Mouse (Mus musculus) embryonic facial prominence, embryonic 15.5 days (tissue): ENCODE measurements around the gene Copa. TPM values are rescaled to one million over a fixed set of nuclear protein-coding genes. Genes with fewer than 3 reads are reported as not detected.

Experiments used
- ATAC-seq: fragments of 200-750 bp; cut with Nextera tagmentation; 2 replicates; pipeline ENCODE4 v1.8.0; 2017; ENCODE audit warnings: low read depth, moderate TSS enrichment; ENCODE audit not compliant: insufficient number of reproducible peaks, low FRiP score, low TSS enrichment
- H3K27ac ChIP-seq: fragments of 300-500 bp; sonication (generic); replicated peaks from 2 replicates; pipeline ENCODE4 v1.5.1; 2015; ENCODE audit warnings: mild to moderate bottlenecking, inconsistent platforms
- H3K27me3 ChIP-seq: fragments of 300-500 bp; sonication (generic); 2 replicates; pipeline ENCODE4 v1.6.1; 2015; ENCODE audit warnings: inconsistent platforms
- H3K36me3 ChIP-seq: fragments of 300-500 bp; sonication (generic); 2 replicates; pipeline ENCODE4 v1.6.1; 2015; ENCODE audit warnings: mild to moderate bottlenecking, inconsistent platforms
- H3K4me1 ChIP-seq: fragments of 300-500 bp; sonication (generic); 2 replicates; pipeline ENCODE4 v1.6.1; 2015; ENCODE audit warnings: inconsistent platforms
- H3K4me2 ChIP-seq: fragments of 300-500 bp; sonication (generic); replicated peaks from 2 replicates; pipeline ENCODE4 v1.6.1; 2015; ENCODE audit warnings: mild to moderate bottlenecking, inconsistent platforms
- H3K4me3 ChIP-seq: fragments of 300-500 bp; sonication (generic); replicated peaks from 2 replicates; pipeline ENCODE4 v1.5.1; 2015; ENCODE audit warnings: mild to moderate bottlenecking, inconsistent platforms
- H3K9ac ChIP-seq: fragments of 300-500 bp; sonication (generic); 2 replicates; pipeline ENCODE4 v1.6.1; 2015; ENCODE audit warnings: inconsistent platforms
- H3K9me3 ChIP-seq: fragments of 300-500 bp; sonication (generic); replicated peaks from 2 replicates; pipeline ENCODE4 v1.6.1; 2016; ENCODE audit warnings: inconsistent platforms
- WGBS: fragments of 180-500 bp; shearing (Covaris S2); methylation state at CpG from one replicate; pipeline ENCODE4 v1.1.7; 2015; 5-methylcytosine and 5-hydroxymethylcytosine counted together
- polyA plus RNA-seq: library from polyadenylated mRNA; unstranded; fragments of >200 nt; fragmentation: Nextera tagmentation; extraction: Ambion mirVana; gene quantifications from 2 replicates; pipeline ENCODE4 v1.2.1, GENCODE M21; 2015

The Copa gene
- 231 and 235 TPM in 2 replicates for polyA plus RNA-seq

DNA sequence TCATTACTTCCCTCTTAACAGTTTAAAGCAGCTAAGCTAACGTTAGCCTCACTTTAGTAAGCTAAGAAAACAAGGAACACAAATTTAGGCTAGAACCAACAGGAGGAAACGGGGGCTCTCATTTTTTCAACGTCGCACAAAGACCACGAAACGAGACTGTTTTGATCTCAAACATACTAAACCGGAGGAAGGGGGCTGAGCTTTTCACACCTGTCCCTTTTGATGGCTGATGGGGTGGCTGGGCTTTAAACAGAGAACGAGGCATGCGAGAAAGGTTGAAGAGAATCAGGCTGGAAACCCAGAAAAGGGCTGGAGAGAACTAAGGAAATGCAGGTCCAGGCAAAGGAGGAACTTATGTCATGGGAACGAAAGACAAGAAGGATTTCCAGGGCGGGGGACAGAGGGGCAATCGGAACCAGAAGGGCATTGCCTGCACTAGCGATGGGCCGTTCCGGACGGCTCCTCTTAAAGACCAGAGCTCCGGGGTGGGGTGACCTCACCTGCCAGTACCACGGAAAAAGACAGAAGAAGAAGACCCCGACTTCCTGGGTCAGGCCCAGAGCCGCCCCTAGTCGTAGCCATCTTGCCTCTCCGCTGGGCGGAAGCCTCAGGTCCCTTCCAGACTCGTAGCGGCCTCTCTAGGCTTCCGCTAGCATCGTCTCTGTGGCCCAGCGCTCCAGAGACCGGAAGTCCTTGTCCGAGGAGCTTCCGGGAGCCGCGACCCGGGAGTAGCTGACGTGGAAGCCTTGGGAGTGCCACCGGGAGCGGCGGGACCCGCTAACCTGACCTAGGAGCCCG, at the start of gene Copa, which contains the start of gene Ncstn:
Gene Copa, plus strand, starts transcription at position 429 of the 798 bp plus-strand sequence.
Gene Ncstn, minus strand, starts transcription at position 695 of the 798 bp plus-strand sequence.
- peaks cover 15% of the 10 kb centered on the region for H3K4me1 ChIP-seq
- H3K4me2 ChIP-seq = peak within 1 kb of the TSS; percentile 53
- H3K27me3 ChIP-seq = no peaks in the 10 kb centered on the region
- no peaks in the 10 kb centered on the region for H3K9me3 ChIP-seq
- WGBS = under 1% methylated on average over 40 of the region's 40 CpGs
- peak; percentile 97 for ATAC-seq
- peak within 1 kb of the TSS; percentile 87 for H3K9ac ChIP-seq
- peaks cover 20% of the 10 kb centered on the region for H3K36me3 ChIP-seq
- H3K27ac ChIP-seq = peak within 1 kb of the TSS; percentile 85
- H3K4me3 ChIP-seq = peak within 1 kb of the TSS; percentile 88

DNA sequence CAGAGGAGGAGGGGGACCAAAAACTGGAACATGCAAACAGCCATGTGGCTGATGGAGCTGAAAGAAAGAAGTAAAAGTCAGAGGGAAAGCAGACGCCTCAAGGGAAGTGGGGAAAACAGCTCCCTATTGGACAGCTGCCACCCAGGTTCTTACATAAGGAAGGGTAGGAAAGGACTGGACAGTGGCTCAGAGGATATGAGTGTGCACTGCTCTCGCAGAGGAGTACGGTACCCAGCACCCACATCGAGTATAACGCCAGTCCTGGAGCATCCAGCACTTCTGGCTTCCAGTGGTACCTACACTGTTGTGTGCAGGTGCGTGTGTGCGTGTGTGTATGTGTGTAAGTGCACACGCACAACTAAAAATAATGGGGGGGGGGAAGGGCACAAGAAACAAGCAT, 35.9 kb upstream of the Copa start:
- Histone ChIP-seq H3K27me3 (0 out of 2 replicates have a peak, but pooled peaks cover 4% of the 10 kb centered on the region), H3K4me2 (no peak overlapping the region), H3K9ac (0 out of 2 replicates have a peak overlapping the region, but pooled peaks have one; percentile 22), H3K4me3 (no peak overlapping the region), H3K9me3 (no peaks in the 10 kb centered on the region), H3K4me1 (peaks cover 12% of the 10 kb centered on the region; the same call in 1 of the 2 replicates), H3K36me3 (no peaks in the 10 kb centered on the region), H3K27ac (no peak overlapping the region)
- ATAC-seq = no peak
- WGBS = 64% methylated on average over 8 of the region's 8 CpGs

DNA sequence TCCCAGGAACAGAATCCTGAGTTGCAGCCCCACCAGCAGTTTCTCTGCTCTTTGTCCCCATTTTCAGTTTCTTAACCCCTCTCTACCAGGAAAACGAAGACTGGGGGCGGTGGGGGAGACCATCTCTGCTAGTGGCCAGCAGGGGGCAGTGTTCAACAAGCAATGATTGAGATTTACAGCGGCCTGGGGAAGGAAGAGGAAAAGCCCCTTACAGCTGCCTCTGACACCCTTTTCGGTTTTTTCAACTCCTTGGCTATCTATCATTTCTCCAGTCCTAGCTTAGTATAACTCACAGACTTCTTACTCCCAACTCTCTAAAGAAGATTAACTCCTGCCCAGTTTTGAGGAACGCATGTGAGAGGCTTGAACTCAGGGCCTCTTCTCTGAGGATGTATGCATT, 35.4 kb upstream of the Copa start:
- Histone ChIP-seq H3K9me3 (no peaks in the 10 kb centered on the region), H3K27ac (no peak overlapping the region), H3K9ac (0 out of 2 replicates have a peak overlapping the region, but pooled peaks have one; percentile 22), H3K36me3 (no peaks in the 10 kb centered on the region), H3K4me3 (no peak overlapping the region), H3K27me3 (peaks cover 8% of the 10 kb centered on the region), H3K4me1 (peaks cover 12% of the 10 kb centered on the region; the same call in 1 of the 2 replicates), H3K4me2 (0 out of 2 replicates have a peak overlapping the region, but pooled peaks have one; percentile 10)
- WGBS = 13% methylated on average over 5 of the region's 5 CpGs
- no peak for ATAC-seq

DNA sequence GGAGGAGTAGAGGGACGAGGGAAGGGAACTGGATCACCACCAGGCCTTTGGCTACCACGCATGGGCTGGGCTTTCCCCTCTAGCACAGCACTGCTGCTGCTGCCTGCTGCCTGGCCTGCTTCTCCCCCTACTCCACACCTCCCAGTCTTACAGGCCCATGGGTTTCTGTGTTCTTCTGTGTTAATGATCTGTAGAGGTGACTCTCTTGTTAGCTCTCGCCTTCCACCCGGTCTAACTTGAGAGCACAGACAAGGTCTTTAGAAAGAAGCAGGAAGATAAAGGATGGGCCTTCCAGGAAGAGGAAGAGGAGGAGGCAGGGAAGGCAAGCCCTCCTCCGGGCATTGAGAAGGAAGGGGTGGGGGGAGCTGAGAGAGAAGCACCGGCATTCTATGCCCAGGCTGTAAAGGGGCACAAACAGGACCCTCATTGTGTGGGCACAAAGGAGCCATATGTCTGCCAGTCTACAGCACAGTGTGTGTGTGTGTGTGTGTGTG, 34.0 kb upstream of the Copa start:
- Histone ChIP-seq H3K4me2 (peak overlapping the region; percentile 10; the same call in 1 of the 2 replicates), H3K27me3 (peaks cover 21% of the 10 kb centered on the region), H3K9me3 (no peaks in the 10 kb centered on the region), H3K4me3 (peak overlapping the region; percentile 10; the same call in 1 of the 2 replicates), H3K36me3 (no peaks in the 10 kb centered on the region), H3K9ac (no peak overlapping the region), H3K27ac (peak overlapping the region; percentile 51; the same call in 1 of the 2 replicates), H3K4me1 (peaks cover 17% of the 10 kb centered on the region; the same call in 1 of the 2 replicates)
- 32% methylated on average over 6 of the region's 6 CpGs for WGBS
- ATAC-seq = no peak

DNA sequence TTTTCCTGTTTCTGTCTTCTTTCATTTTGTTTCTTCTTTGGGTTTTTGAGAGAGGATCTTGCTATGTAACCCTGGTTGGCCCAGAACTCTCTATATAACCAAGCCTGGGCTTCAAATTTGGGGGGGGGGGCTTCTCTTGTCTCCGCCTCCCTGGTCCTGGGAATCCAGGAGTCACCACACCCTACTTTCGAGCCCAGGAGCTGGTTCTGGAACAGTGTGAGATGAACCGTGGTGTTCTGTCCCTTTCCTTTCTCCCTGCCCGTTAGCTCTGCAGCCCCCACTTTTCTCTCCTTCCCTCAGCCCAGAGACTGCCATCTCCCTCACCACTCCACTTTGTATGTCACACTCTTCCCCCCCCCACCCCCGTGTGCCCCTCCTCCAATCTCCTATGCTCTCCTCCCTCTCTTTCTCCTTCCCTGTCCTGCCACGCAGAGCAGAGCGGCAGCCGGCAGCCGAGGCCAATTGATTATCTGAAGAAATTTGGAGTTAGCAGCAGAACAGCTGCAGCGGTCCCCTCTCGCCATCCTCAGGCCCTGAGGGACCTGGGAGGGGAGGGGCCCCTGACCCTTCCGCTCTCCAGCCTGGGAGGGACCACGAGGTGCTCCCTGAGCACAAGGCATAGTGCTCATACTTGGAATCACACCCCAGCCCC, 33.1 kb upstream of the Copa start:
- Histone ChIP-seq H3K9ac (no peak overlapping the region), H3K4me2 (0 out of 2 replicates have a peak overlapping the region, but pooled peaks have one; percentile 12)

DNA sequence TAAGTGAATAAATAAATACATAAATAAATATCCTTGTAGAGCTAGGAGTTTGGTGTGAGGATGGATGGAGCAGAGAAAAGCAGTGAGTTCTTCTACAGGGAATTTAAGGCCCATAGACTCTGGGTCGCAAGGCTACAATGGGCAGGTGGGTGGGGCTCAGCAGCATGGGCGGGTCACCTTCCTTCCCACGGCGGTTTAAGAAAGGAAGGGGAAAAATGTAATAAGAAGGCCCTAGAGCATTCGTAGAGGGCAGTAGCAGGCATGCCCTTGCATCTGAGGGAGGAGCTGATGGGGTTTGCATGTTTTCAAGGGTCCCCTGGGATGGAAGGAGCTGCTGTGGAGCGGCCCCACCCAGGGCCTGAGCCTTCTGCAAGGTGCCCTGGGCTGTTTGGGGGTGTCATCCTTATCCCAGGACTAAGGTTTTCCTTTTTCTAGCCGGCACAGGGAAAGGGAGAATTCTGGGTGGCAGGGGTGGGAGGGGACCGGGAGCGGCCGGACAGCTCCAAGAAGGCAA, 29.5 kb upstream of the Copa start:
- WGBS = 8% methylated on average over 10 of the region's 10 CpGs
- Histone ChIP-seq H3K4me1 (peaks cover 34% of the 10 kb centered on the region), H3K36me3 (no peaks in the 10 kb centered on the region), H3K9ac (no peak overlapping the region), H3K27ac (no peak overlapping the region), H3K4me3 (no peak overlapping the region), H3K27me3 (peaks cover 53% of the 10 kb centered on the region), H3K9me3 (no peaks in the 10 kb centered on the region), H3K4me2 (0 out of 2 replicates have a peak overlapping the region, but pooled peaks have one; percentile 4)
- no peak for ATAC-seq

More for the DNA sequence above, 33.1 kb upstream of the Copa start:
- H3K9me3 ChIP-seq = no peaks in the 10 kb centered on the region
- H3K4me3 ChIP-seq = no peak overlapping the region
- 0 out of 2 replicates have a peak, but pooled peaks have one; percentile 27 for ATAC-seq
- peaks cover 27% of the 10 kb centered on the region for H3K4me1 ChIP-seq
- WGBS = 15% methylated on average over 13 of the region's 13 CpGs
- H3K27ac ChIP-seq = no peak overlapping the region
- H3K27me3 ChIP-seq = peaks cover 30% of the 10 kb centered on the region
- no peaks in the 10 kb centered on the region for H3K36me3 ChIP-seq

DNA sequence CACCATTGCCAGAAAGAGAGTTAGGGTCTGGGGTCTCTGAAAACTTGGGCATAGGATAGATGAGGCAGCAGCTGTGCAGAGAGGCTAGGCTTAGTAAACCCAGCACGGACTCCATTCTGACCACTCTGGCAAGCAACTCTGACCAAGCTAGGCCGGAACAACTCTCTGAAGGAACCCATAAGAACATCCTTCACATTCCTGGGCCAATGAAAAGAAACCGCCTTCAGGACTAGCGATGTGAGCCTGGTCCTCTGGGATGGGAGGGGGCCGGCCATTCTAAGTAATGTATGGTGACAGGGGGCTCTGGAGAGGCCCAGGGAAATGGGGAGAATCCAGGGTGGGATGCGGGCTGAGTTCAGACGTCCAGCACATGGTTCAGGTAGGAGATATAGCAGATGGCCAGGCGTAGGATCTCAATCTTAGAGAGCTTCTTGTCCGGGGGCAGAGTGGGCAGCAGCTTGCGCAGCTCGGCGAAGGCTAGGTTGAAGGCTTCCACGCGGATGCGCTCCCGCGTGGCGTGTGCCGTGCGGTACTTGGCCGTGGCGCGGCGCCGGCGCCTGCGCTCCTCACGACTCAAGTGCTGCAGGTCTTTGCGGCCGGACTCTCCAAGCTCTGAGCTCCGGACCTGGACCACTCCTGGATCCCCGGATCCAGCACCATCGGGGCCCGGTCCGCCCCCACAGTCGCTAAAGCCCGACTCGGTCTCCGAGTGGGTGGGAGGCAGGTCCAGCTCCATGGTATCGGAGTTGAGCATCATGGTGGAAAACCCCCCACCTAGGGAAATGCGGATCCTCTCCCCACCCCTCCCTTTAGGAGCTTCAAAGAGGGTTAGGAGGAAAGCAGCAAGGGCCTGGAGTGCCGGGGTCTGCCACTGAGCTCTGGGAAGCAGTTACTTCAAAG, 28.5 kb upstream of the Copa start:
- H3K9me3 ChIP-seq = no peaks in the 10 kb centered on the region
- peaks cover 40% of the 10 kb centered on the region for H3K4me1 ChIP-seq
- ATAC-seq = no peak
- H3K27me3 ChIP-seq = peaks cover 53% of the 10 kb centered on the region
- peak overlapping the region; percentile 39 for H3K4me3 ChIP-seq
- H3K4me2 ChIP-seq = peak overlapping the region; percentile 60
- no peak overlapping the region for H3K27ac ChIP-seq
- no peaks in the 10 kb centered on the region for H3K36me3 ChIP-seq
- H3K9ac ChIP-seq = no peak overlapping the region
- 4% methylated on average over 42 of the region's 42 CpGs for WGBS

DNA sequence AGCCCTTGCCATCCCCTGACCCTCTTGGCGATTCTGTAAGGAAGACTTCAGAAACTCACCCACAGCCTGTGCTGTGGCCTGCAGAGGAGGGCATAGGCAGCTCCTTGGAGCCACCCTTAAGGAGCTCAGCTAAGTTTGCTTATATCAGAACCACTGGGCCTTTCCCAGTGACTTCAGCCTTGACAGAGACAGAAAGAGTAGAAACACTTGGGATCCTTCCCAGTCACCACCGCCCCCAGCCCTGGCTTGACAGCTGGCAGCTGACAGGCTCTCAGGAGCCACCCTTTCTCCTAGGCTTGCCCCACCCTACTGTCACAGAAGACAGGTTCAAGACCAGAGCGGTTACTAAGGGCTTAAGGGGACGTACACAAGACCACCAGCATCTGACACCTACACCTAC, 26.1 kb upstream of the Copa start:
- no peak overlapping the region for H3K4me2 ChIP-seq
- WGBS = 73% methylated on average over 4 of the region's 4 CpGs
- H3K36me3 ChIP-seq = no peaks in the 10 kb centered on the region
- no peaks in the 10 kb centered on the region for H3K9me3 ChIP-seq
- no peak for ATAC-seq
- peaks cover 33% of the 10 kb centered on the region for H3K4me1 ChIP-seq
- H3K4me3 ChIP-seq = no peak overlapping the region; the same call in 1 of the 2 replicates
- H3K27ac ChIP-seq = no peak overlapping the region
- H3K27me3 ChIP-seq = peaks cover 53% of the 10 kb centered on the region
- H3K9ac ChIP-seq = no peak overlapping the region

DNA sequence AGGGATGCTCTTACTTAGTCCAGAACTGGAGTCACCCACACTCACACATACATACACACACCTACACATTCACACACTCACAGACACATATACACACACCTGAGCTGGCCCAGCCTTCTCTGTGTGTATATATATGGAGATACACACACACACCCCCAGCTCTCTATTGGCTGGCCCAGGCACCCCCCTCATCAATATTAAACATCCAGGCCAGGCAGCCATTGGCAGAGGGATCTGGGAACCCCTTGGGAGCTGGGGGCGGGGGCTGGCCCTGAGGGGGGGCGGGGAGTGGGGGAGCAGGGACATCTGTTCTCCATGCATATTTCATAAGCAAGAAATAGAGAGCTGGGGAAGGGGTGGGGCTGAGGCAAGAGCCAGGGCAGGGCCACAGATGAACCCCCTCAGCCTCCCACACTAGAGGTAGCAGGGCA, 24.8 kb upstream of the Copa start, which contains the start of gene Nhlh1:
Gene Nhlh1, minus strand, starts transcription at position 83 of the 431 bp plus-strand sequence.
- Histone ChIP-seq H3K27me3 (peaks cover 43% of the 10 kb centered on the region), H3K4me1 (peaks cover 33% of the 10 kb centered on the region), H3K27ac (0 out of 2 replicates have a peak within 1 kb of the TSS, but pooled peaks have one; percentile 13), H3K4me2 (no peak within 1 kb of the TSS; the same call in 1 of the 2 replicates), H3K9me3 (no peaks in the 10 kb centered on the region), H3K4me3 (0 out of 2 replicates have a peak within 1 kb of the TSS, but pooled peaks have one; percentile 6), H3K9ac (no peak within 1 kb of the TSS), H3K36me3 (no peaks in the 10 kb centered on the region)
- WGBS = 9% methylated on average over 2 of the region's 2 CpGs
- ATAC-seq = peak; percentile 69

DNA sequence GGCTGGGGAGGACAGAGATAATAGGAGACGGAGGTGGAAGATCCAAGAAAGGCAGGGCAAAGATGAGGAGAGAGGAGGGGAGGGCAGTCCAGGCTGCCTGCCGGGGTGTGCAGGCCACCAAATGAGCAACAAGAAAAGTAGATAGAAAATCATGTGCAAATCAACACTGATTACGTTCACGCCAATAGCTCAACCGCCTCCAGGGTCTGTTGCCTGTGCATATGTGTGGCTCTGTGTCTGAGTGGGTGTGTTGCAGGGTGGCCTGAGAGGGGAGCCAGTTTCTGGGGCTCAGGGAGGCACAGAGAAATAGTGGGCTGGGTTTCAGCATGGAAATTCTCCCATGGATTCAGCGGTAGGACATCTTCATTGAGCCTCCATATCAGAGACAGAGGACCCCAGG, 24.0 kb upstream of the Copa start:
- Histone ChIP-seq H3K4me2 (no peak overlapping the region; the same call in 1 of the 2 replicates), H3K9me3 (no peaks in the 10 kb centered on the region), H3K4me3 (no peak overlapping the region), H3K36me3 (no peaks in the 10 kb centered on the region), H3K9ac (no peak overlapping the region), H3K27ac (0 out of 2 replicates have a peak overlapping the region, but pooled peaks have one; percentile 13), H3K27me3 (peaks cover 36% of the 10 kb centered on the region), H3K4me1 (peaks cover 28% of the 10 kb centered on the region)
- WGBS = 54% methylated on average over 6 of the region's 6 CpGs
- ATAC-seq = no peak
